Mouse (Mus musculus): ENCODE measurements at regions not wholly inside any gene's neighbourhood (a gene's known extent, or its start where the extent isn't known, plus 50 kb on each side); places are given as distances from the start of the nearest gene placed in this dataset.

GRCm38 (mm10) chr4:45746451-45746850 lies 52.4 kb upstream of the Aldh1b1 start:
- TF ChIP-seq CTCF (IDR thresholded peaks at IDR 0.05; ENCODE audit: low read depth) (no peak), EP300 (IDR thresholded peaks at IDR 0.05; ENCODE audit: low read depth) (no peak)

All from liver, embryonic 14.5 days (tissue).